Mouse (Mus musculus): ENCODE measurements around the gene Ciart. TPM values are rescaled to one million over a fixed set of nuclear protein-coding genes. Genes with fewer than 3 reads are reported as not detected.
"Not testable (repeated sequence)": the region's sequence is repeated elsewhere in the genome, so short reads cannot be mapped to it uniquely, and the experiment has no call there.

The Ciart gene
- polyA plus RNA-seq, 2 experiments: 0.53 to 0.57 TPM

DNA sequence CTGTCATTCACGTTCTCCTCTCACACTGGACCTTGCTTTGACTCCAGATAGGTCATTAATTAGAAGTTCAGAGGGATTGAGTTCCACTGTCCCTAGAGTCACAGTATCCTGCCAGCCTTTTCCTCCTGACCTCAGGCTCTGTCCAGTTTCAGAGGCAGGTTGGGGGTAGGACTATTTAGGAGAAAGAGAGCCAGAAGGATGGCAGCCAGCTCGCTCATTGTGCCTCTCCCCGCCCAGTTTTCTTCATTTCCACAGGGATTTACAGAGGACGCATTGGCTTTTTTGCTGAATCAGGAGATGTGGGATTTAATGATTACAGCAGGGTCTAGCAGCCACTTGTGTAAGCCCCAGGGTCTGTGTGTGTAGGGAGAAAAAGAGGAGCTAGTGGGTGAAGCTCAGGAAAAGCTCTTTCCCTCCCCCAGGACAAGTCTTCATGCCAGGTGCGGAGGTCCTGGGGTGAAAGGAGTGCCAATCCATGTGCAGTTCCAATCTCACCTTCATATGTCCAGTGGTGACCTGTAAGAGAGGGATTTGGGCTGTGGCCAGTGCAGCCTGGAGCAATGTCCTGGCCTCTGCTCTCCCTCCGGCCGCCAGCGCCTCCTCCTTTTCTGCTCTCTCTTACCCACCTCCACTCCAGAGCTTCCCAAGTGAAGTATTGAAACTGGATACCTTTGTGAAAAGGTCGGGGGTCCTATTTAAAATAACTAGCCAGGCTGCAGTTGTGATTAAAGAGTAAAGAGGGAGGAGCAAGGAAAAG, 19.7 kb upstream of the Ciart start:
- 66% methylated on average over 9 of the region's 9 CpGs for WGBS (ENCODE audit: insufficient replicate concordance)
- no peak overlapping the region for H3K9ac ChIP-seq (replicated peaks)
- peaks cover 43% of the 10 kb centered on the region for H3K27me3 ChIP-seq (ENCODE audit: control insufficient read depth, insufficient read depth, low read length)
- no peak overlapping the region for H3K27ac ChIP-seq
- peaks cover 0 to 12% of the 10 kb centered on the region in 2 experiments; a peak in 2 of 4 replicates for H3K4me1 ChIP-seq (replicated peaks; ENCODE audit: control insufficient read depth in 2 of 2, insufficient read depth in 2 of 2, low read length in 1 of 2)
- no peak overlapping the region for H3K4me3 ChIP-seq (ENCODE audit: insufficient read depth in 1 of 2, low read depth in 2 of 2, low read length in 2 of 2)
- no peak overlapping the region for H3K4me2 ChIP-seq (ENCODE audit: low read depth)
- H3K9me3 ChIP-seq (ENCODE audit: control insufficient read depth, low read length): no peaks in the 10 kb centered on the region
- no peaks in the 10 kb centered on the region for H3K36me3 ChIP-seq (replicated peaks; ENCODE audit: control insufficient read depth, insufficient read depth, low read depth)
- DNase-seq (ENCODE audit: low read depth in 3 of 3, low spot score in 3 of 3) (no peak), ATAC-seq (ENCODE audit: insufficient read depth) (no peak)
- TF ChIP-seq CTCF (IDR thresholded peaks at IDR 0.05; ENCODE audit: low read depth): no peak

DNA sequence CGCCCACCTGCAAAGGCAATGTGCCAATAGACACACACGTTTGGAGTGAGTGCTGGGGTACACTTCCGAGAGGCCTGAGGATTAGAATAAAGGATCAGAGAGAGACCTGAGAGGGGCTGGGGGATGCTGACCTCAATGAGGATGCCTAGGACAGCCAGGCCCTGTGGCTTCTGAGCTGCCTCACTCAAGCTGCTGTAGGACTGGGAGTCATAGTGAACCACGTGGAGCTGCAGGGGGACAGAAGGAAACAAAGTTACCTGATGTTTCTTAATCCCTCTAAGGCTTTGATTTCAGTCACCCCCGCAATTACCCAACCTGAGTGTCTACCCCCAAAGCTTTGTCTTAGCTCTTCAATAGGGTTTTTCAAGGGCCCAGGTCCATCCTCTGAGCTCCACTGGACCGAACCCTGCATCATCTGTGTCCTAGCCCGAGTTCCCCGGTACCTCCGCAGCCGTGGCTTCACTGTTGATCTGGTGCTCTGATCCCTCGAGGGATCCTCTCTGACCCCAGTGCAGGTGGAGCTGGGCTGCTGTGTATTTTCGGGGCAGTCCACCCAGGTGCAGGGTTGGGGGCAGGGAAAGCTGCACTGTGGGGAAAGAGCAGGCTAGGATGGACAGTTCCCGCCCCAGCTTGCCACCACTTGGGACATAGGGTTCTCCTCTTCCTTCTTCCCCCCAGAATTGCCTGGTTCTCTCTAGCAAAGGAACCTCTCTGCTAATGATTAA, 17.9 kb upstream of the Ciart start:
- no peak for DNase-seq (ENCODE audit: low read depth in 3 of 3, low spot score in 3 of 3)
- Histone ChIP-seq H3K27me3 (ENCODE audit: control insufficient read depth, insufficient read depth, low read length) (peaks cover 26% of the 10 kb centered on the region), H3K4me3 (ENCODE audit: insufficient read depth in 1 of 2, low read depth in 2 of 2, low read length in 2 of 2) (no peak overlapping the region), H3K9me3 (ENCODE audit: control insufficient read depth, low read length) (no peaks in the 10 kb centered on the region), H3K4me1 (replicated peaks; ENCODE audit: control insufficient read depth in 2 of 2, insufficient read depth in 2 of 2, low read length in 1 of 2) (peaks cover 2 to 10% of the 10 kb centered on the region in 2 experiments; a peak in 3 of 4 replicates), H3K4me2 (ENCODE audit: low read depth) (no peak overlapping the region), H3K9ac (replicated peaks) (no peak overlapping the region), H3K27ac (no peak overlapping the region), H3K36me3 (replicated peaks; ENCODE audit: control insufficient read depth, insufficient read depth, low read depth) (no peaks in the 10 kb centered on the region)
- TF ChIP-seq CTCF (IDR thresholded peaks at IDR 0.05; ENCODE audit: low read depth): no peak
- ATAC-seq (ENCODE audit: insufficient read depth): no peak
- WGBS (ENCODE audit: insufficient replicate concordance): 59% methylated on average over 13 of the region's 13 CpGs

DNA sequence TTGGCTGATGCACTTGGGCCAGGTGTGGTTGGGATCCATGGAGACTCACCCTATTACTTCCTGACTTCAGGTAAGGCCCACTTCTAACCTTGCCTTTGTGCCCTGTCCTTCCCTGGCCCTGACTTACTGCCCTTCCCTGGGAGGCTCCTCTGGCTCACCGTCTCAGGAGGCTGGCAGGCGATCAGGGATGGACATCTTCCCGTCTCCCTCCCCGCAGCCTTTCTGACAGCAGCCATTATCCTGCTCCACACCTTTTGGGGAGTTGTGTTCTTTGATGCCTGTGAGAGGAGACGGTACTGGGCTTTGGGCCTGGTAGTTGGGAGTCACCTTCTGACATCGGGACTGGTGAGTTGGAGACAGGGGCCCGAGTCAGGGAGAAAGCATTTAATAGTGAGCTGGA, 13.4 kb upstream of the Ciart start:
- not testable (repeated sequence) for H3K4me3 ChIP-seq (ENCODE audit: insufficient read depth in 1 of 2, low read depth in 2 of 2, low read length in 2 of 2); H3K9ac ChIP-seq (replicated peaks); ATAC-seq (ENCODE audit: insufficient read depth); H3K27me3 ChIP-seq (ENCODE audit: control insufficient read depth, insufficient read depth, low read length); DNase-seq (ENCODE audit: low read depth in 3 of 3, low spot score in 3 of 3); H3K9me3 ChIP-seq (ENCODE audit: control insufficient read depth, low read length); H3K27ac ChIP-seq; H3K36me3 ChIP-seq (replicated peaks; ENCODE audit: control insufficient read depth, insufficient read depth, low read depth); H3K4me2 ChIP-seq (ENCODE audit: low read depth)
- WGBS (ENCODE audit: insufficient replicate concordance): 90% methylated on average over 7 of the region's 7 CpGs
- peaks cover 15 to 29% of the 10 kb centered on the region in 2 experiments for H3K4me1 ChIP-seq (replicated peaks; ENCODE audit: control insufficient read depth in 2 of 2, insufficient read depth in 2 of 2, low read length in 1 of 2)

DNA sequence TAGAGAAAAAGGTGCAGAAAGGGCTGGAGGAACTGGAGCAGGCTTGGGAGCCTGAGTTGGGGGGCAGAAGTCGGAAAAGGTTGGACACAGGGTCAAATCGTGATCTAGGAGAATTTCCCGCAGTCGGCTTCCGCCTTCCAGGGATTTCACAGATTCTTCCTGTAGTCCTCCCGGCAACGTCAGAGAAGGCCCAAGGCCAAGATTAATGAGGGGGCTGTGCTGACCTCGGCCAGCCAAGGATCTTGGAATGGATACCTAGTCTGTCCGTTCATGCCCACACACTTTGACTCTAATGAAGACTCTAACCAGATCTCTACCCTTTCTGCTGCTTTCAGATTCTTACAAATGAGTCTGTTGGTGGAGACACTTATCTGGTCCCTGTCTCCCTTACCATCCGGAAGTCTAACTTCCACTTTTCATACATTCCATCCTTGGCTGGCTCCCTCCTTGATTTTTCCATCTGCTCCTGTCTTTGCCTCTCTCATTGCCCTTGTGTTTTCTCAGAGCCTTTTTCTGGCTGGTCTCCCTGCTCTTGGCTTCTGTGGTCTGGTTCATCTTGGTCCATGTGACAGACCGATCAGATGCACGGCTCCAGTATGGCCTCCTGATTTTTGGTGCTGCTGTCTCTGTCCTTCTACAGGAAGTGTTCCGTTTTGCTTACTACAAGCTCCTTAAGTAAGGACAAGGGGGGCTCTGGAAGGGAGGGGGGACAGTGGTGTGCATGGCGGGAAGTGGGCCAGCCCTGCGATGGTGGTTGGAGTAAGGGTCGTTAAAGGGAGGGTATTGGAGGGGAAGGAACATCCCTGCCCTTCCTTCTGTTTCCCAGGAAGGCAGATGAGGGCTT, 12.5 kb upstream of the Ciart start:
- WGBS (ENCODE audit: insufficient replicate concordance): 3% methylated on average over 16 of the region's 16 CpGs
- Histone ChIP-seq H3K9ac (replicated peaks) (peak overlapping the region; percentile 87), H3K9me3 (ENCODE audit: control insufficient read depth, low read length) (no peaks in the 10 kb centered on the region), H3K4me1 (replicated peaks; ENCODE audit: control insufficient read depth in 2 of 2, insufficient read depth in 2 of 2, low read length in 1 of 2) (peaks cover 15 to 29% of the 10 kb centered on the region in 2 experiments), H3K36me3 (replicated peaks; ENCODE audit: control insufficient read depth, insufficient read depth, low read depth) (no peaks in the 10 kb centered on the region), H3K27me3 (ENCODE audit: control insufficient read depth, insufficient read depth, low read length) (no peaks in the 10 kb centered on the region; the same call in 1 of the 2 replicates), H3K4me3 (ENCODE audit: insufficient read depth in 1 of 2, low read depth in 2 of 2, low read length in 2 of 2) (peak overlapping the region; percentile 74 to 94), H3K4me2 (ENCODE audit: low read depth) (peak overlapping the region; percentile 92), H3K27ac (peak overlapping the region; percentile 55)
- TF ChIP-seq EP300 (IDR thresholded peaks at IDR 0.05; ENCODE audit: low read depth): no peak
- TF ChIP-seq CTCF (IDR thresholded peaks at IDR 0.05; ENCODE audit: low read depth): no peak
- ATAC-seq (ENCODE audit: insufficient read depth) (no peak), DNase-seq (ENCODE audit: low read depth in 3 of 3, low spot score in 3 of 3) (no peak)

GRCm38 (mm10) chr3:95893606-95894316, 11.7 kb upstream of the Ciart start, which contains the start of gene Aph1a:
TSS of gene Aph1a (plus strand) at chr3:95893969.
- not testable (repeated sequence) for H3K9me3 ChIP-seq (ENCODE audit: control insufficient read depth, low read length); H3K27me3 ChIP-seq (ENCODE audit: control insufficient read depth, insufficient read depth, low read length); H3K36me3 ChIP-seq (replicated peaks; ENCODE audit: control insufficient read depth, insufficient read depth, low read depth)
- H3K4me3 ChIP-seq (ENCODE audit: insufficient read depth in 1 of 2, low read depth in 2 of 2, low read length in 2 of 2): peak within 1 kb of the TSS; percentile 74 to 94
- H3K27ac ChIP-seq: peak within 1 kb of the TSS; percentile 55
- 1% methylated on average over 26 of the region's 43 CpGs for WGBS (ENCODE audit: insufficient replicate concordance)
- peak within 1 kb of the TSS; percentile 92 for H3K4me2 ChIP-seq (ENCODE audit: low read depth)
- peaks cover 15 to 29% of the 10 kb centered on the region in 2 experiments for H3K4me1 ChIP-seq (replicated peaks; ENCODE audit: control insufficient read depth in 2 of 2, insufficient read depth in 2 of 2, low read length in 1 of 2)
- peak within 1 kb of the TSS; percentile 87 for H3K9ac ChIP-seq (replicated peaks)
- ATAC-seq (ENCODE audit: insufficient read depth): peak; percentile 99
- peak; percentile 93 to 96 (median 96) for DNase-seq (ENCODE audit: low read depth in 3 of 3, low spot score in 3 of 3)
